Mouse (Mus musculus): Measurements from ENCODE around the gene Tceanc2.

GRCm38 (mm10) chr4:107177506-107177905 lies 1.4 kb downstream of the Tceanc2 start:
- TF ChIP-seq CTCF (IDR thresholded peaks at IDR 0.05; ENCODE audit: low read depth) (no peak), EP300 (IDR thresholded peaks at IDR 0.05; ENCODE audit: low read depth) (no peak)

All from heart, postnatal 0 days (tissue).